Mouse (Mus musculus) left cerebral cortex, postnatal 4 days (tissue): ENCODE data around the gene Gpbar1. TPM values are rescaled to one million over a fixed set of nuclear protein-coding genes. Genes with fewer than 3 reads are reported as not detected.

Experiments used
- DNase-seq: peaks from one replicate; pipeline ENCODE4 v3.0.0-alpha.2; 2022
- intact Hi-C: fragments of 180-260 bp; cut with DNase I; formaldehyde crosslinking; loops from one replicate; pipeline ENCODE4 v1.15.1; 2025
- total RNA-seq, 2 experiments: library from RNA; stranded (reverse); gene quantifications; 2 replicates each; pipeline ENCODE4 v1.2.3; 2021

Gpbar1 gene
- total RNA-seq, 2 experiments from 2014 or later, result not detected

- DNase-seq, result no peak
- intact Hi-C loops, result loop anchor here (10.0 kb wide), 1 partner anchor 161 kb away; no protein-coding TSS in a partner anchor
Observed at GRCm38 (mm10) chr1:74294090-74294643, 15.8 kb downstream of the Gpbar1 start.

DNA sequence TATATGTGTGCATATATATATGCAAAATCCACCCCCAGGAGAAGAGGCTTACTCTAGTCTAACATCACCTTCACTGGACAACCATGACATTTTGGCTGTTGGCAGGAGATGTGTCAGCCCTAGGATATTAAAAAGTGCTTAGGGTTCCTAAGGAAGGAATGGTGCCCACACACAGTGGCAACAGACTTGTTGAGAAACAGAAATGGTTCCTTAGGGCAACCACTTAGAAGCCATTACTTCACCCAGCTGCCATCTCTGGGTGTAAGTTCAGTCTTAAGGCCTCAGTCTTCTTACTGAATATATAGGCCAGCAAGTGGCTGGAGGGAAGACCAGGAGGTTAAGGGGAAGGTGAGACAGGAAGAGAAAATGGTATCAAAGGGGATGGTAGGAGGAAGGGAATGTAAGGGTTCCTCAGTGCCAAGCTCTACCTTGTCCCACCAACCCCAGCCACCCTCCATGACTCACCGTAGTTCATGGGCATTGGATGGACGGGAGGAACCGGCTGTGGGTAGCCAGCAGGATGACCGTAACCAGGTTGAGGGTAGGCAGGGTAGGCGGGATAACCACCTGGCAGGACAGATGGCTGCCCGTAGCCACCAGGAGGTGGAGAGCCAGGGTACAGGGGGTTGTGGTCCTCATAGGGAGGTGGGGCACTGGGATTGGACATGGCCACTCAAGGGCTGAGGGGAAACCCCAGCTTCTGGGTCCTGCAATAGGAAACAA is 16.5 kb downstream of the Gpbar1 start:
- intact Hi-C loops, result loop anchor here (10.0 kb wide), 1 partner anchor 160 kb away; no protein-coding TSS in a partner anchor
- no peak for DNase-seq

GRCm38 (mm10) chr1:74295456-74296171 is 17.3 kb downstream of the Gpbar1 start:
- DNase-seq, result peak; percentile 95
- intact Hi-C loops, result loop anchor here (10.0 kb wide), 1 partner anchor 159 kb away; no protein-coding TSS in a partner anchor

- intact Hi-C loops, result loop anchor here (10.0 kb wide), 1 partner anchor 158 kb away; no protein-coding TSS in a partner anchor
- DNase-seq, result no peak
Observed at GRCm38 (mm10) chr1:74296477-74296876, 18.1 kb downstream of the Gpbar1 start.

- intact Hi-C loops, result loop anchor here (10.0 kb wide), 1 partner anchor 158 kb away; no protein-coding TSS in a partner anchor
- no peak for DNase-seq
Observed at GRCm38 (mm10) chr1:74297269-74297668, 18.9 kb downstream of the Gpbar1 start.

- no peak for DNase-seq
- intact Hi-C loops, result loop anchor here (10.0 kb wide), 1 partner anchor 157 kb away; no protein-coding TSS in a partner anchor
Observed at GRCm38 (mm10) chr1:74298157-74298750, 19.9 kb downstream of the Gpbar1 start.

DNA sequence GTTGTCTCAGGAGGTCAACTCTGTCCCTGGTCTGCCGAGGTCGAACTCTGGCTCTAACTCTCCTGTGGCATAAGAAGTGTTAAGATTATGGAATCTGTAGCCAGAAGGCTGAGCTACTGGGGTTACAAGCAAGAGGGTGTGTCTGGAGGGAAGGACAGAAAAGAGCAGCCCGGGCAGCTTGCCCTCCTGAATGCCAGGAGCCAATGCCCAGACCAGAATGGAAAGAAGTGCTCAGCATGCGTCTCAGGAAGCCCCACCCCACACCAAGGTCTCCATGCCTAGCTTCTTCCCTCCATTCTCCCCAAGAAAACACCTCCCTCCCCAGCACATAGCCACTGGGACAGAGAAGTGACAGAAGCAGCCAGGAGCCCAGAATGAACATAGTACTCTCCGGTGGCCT is 20.6 kb downstream of the Gpbar1 start:
- peak; percentile 49 for DNase-seq
- intact Hi-C loops, result loop anchor here (10.0 kb wide), 1 partner anchor 156 kb away; no protein-coding TSS in a partner anchor

GRCm38 (mm10) chr1:74300347-74301110 is 22.2 kb downstream of the Gpbar1 start:
- no peak for DNase-seq
- intact Hi-C loops, result loop anchor here (5.0 kb wide), 1 partner anchor 57 kb away; no protein-coding TSS in a partner anchor

GRCm38 (mm10) chr1:74302229-74302628 is 23.9 kb downstream of the Gpbar1 start:
- DNase-seq, result no peak
- intact Hi-C loops, result loop anchor here (5.0 kb wide), 1 partner anchor 55 kb away; no protein-coding TSS in a partner anchor

DNA sequence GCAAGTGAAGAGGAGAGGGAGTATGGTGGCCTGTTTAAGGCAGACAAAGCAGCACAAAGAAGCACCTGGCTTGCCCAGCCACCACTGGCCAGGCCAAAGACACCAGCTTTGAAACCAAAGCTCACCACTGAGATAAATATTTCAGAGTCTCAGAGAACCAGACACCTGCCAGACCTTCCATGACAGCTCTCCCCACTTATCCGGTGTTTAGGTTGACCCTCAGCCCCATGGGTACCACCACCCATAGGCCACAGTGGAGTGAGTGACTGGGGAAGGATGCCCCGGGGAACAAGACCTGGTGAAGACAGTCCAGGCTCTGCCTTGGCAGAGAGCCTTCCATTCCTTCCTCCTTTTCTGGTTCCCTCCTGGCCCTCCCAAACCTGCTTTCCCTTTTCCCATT is 24.5 kb downstream of the Gpbar1 start:
- intact Hi-C loops, result loop anchor here (5.0 kb wide), 1 partner anchor 54 kb away; no protein-coding TSS in a partner anchor

DNA sequence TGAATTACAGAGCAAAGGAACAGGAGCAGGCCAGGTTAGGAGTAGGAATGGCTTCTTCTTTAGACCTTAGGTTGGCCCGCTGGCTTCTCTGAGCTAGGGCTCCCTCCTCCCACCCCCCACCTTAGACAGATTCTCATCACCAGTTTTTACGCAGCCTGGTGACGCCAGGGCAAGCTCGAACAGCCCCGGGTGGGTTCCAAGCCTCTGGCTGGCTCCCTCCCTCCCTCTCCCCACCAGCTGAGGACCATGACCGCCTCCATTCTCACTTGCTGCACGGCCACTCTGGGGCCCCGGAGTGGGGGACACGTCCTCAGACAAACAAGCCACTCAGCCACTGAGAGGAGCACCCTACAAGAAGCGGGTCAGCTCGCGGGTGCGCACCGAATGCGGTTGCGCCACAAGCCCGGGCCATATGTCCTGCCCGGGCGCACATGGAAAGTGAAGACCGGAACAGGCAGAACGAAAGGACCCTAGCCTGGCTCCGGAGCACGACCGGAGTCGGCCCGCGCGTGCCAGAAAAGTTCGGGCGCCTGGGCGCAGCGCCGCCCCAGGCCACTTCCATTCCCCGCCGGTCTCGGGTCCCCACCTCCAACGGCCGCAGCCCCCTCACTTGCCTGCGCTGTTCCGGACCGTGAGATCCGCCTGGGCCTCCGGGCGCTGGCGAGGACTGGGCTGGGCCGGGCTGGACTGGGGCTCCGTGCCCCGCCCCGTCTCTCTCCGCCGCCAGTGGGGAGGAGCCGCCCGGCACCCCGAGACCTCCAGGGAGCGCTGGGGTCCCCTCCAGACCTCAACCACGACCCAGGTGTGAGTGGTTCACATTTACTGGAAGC is 25.4 kb downstream of the Gpbar1 start:
- intact Hi-C loops, result loop anchor here (5.0 kb wide), 1 partner anchor 54 kb away; no protein-coding TSS in a partner anchor
- DNase-seq, result peak; percentile 54

More for the DNA sequence above, 24.5 kb downstream of the Gpbar1 start:
- no peak for DNase-seq

- DNase-seq, result no peak
- intact Hi-C loops, result loop anchor here (5.0 kb wide), 1 partner anchor 53 kb away; no protein-coding TSS in a partner anchor
Observed at GRCm38 (mm10) chr1:74304339-74304790, 26.0 kb downstream of the Gpbar1 start.

DNA sequence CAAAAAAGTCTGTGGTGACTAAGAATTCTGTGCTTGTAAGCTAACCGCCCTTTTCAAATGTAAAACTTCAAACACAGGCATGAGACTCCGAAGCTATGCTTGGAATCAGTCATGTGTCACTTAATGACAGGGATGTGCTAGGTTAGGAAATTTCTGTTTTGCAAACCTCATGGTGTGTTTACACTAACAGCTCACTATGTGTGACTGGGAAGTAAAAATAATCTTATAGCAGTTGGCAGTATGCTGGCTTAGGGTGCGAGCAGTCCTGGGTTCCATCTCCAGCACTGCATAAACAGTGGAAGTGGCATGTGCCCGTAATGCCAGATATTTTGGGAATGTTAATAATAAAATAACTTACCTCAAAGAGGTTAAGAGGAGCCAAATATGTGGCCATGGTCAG is 26.6 kb downstream of the Gpbar1 start:
- intact Hi-C loops, result loop anchor here (5.0 kb wide), 1 partner anchor 52 kb away; no protein-coding TSS in a partner anchor
- DNase-seq, result no peak

GRCm38 (mm10) chr1:74305522-74305921 is 27.2 kb downstream of the Gpbar1 start, which contains the start of gene Tmbim1:
TSS of gene Tmbim1 (minus strand) at chr1:74305622.
- intact Hi-C loops, result no loop called here
- no peak for DNase-seq

DNA sequence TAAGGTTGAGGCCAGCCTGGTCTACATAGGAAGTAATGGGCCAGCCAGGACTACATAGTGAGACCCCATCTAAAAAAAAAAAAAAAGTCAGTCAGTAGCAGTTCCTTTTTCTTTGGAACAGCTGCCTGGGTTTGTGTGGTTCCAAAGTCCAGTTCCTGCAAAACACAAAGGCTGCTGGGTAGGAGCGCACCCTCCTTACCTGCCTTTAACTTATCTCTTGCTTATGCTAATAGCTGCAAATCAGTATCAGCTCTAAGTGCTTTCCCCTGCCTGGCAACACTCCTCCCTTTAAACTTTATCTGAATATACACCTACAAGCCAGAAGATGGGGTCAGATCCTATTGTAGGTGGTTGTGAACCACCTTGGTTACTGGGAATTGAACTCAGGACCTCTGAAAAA is 28.8 kb downstream of the Gpbar1 start:
- intact Hi-C loops, result no loop called here
- no peak for DNase-seq

DNA sequence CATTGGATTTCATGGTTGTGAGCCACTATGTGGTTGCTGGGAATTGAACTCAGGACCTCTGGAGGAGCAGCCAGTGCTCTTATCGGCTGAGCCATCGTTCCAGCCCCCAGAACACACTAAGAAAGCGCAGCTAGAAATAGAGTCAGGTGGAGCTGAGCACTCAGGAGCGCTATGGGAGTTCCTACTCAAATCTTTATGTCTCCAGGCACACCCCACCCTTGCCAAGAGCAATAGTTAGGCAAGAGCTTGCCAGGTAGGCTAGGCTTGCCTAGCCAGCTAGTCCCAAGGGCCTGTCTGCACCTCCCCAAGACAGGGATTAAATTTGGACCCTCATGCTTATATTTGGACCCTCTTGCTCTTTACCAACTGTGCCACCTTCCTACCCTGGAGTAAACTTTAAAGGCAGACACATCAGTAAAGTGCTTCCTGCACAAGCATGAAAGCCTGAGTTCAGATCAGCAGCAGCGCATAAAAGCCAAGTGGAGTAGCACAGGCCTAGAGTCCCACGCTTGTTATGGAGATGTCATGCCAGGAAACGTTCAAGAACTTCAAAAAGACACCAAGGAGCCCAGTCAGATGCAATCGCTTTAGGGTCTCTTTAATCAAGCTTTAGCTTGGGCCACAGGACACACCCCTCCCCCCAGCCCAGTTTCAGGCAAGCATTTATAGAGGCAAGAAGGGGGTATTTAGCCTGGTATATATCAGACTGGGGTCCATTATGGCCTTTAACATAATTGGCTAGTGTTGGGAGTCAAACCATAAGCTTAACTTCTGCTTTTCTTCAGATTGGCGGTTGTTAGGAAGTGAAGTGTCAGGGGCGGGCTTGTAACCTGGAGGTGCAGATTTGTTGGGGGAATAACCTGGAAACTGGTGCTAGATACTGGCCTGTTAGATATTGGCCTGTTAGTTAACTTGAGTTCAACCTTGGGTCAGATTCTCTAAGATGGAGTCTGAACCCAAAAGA is 29.9 kb downstream of the Gpbar1 start:
- DNase-seq, result no peak
- intact Hi-C loops, result no loop called here

GRCm38 (mm10) chr1:74309767-74310166 is 31.4 kb downstream of the Gpbar1 start:
- intact Hi-C loops, result no loop called here
- DNase-seq, result no peak
